Mouse (Mus musculus): Measurements from ENCODE around the gene Fcgr4.
"Not testable (repeated sequence)": the region's sequence is repeated elsewhere in the genome, so short reads cannot be mapped to it uniquely, and the experiment has no call there.

Fcgr4 gene

GRCm38 (mm10) chr1:171053305-171053704, 34.6 kb downstream of the Fcgr4 start:
- DNase-seq (ENCODE audit: low spot score in 2 of 2), result no peak

DNA sequence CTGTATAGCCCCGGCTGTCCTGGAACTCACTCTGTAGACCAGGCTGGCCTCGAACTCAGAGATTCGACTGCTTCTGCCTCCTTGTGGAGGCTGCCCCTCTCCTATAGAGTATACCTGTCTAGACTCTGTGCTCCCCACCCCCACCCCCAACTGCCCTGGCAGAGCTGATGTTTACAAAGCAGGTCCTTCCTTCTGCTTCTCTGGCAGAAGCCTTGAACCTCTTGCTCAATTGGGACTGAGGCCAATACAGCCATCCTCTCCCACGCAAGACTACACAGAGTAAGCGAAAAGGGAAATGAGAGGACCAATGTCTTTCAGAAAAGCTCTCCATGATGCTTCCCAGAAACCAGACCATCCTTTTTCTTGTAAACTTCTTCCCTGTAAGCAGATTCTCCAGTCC, 38.5 kb downstream of the Fcgr4 start:
- no peak for DNase-seq (ENCODE audit: low spot score in 2 of 2)

DNA sequence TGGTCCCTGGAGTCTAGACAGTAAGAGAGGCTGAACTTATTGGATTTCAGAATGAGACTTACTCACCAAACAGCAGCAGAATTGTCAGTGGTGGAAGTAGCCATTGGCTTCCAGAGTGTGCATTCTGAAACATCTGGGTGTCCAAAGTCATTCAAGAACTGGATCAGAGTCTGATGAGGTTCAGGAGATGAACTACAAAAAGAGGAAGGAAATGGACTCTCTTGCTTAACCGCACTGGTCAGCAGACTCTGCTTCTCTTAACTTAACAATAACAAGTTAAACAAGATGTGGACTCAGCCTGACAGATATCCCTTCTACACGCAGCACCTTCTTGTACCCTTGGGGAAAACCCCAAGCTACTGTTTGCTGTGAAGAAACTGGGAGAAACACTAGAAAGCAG, 40.5 kb downstream of the Fcgr4 start:
- DNase-seq (ENCODE audit: low spot score in 2 of 2), result peak; percentile 50 to 69

GRCm38 (mm10) chr1:171060392-171060791, 41.7 kb downstream of the Fcgr4 start:
- peak; percentile 29 to 49 for DNase-seq (ENCODE audit: low spot score in 2 of 2)

- DNase-seq (ENCODE audit: low spot score in 2 of 2), result peak; percentile 21 to 53
Observed at GRCm38 (mm10) chr1:171061566-171061965, 42.8 kb downstream of the Fcgr4 start.

- peak; percentile 26 to 34 for DNase-seq (ENCODE audit: low spot score in 2 of 2)
Observed at GRCm38 (mm10) chr1:171063569-171064490, 45.1 kb downstream of the Fcgr4 start.

DNA sequence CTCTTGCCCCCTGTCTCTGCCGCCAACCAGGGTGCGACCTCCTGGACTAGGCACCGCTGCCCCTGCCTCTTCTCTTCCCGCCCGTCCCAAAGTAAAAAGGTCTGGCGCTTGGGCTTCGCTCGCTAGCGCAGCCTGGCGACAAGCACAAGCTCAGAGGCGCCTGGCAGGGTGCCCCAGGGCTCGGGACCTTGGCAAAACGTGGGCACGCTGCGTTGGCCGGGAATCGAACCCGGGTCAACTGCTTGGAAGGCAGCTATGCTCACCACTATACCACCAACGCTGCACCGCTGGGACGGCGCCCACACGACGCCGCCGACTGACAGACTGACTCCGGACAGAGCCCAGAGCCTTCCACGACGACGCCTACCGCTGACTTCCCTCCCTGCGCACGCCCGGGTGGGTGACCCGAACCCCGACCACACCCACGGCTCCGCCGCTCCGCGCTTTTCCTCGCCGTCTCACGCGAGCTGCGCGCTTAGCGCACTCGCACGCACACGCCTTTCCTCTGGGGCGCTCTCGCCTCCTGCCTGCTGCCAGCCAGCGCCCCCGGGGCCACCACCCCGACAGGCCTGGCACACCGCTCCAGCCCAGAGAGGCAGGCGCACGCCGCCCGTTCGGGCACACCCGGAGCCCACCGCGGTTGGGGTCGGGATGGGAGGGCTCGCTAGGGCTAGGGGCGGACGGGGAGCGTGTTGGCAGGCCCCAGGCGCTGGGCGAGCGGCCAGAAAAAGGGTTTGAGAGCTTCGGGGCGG, 45.9 kb downstream of the Fcgr4 start, which contains the start of gene Fcgr3:
Gene Fcgr3 (minus strand): TSS at position 445 of the 752 bp plus-strand sequence.
- peak; percentile 71 to 76 for DNase-seq (ENCODE audit: low spot score in 2 of 2)

DNA sequence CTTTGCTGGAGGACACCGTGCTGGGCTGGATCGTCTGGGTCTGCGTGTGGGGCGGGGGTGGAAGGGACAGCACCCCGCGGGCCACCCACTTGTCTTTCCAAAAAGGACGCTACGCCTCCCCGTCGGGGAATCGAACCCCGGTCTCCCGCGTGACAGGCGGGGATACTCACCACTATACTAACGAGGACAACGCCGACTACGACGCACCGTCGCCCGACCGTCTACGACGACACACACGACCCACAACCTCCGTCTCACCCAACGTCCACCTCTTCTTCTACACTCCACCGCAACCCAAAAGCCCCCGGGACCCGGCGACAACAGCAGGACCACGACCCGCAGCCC, 46.5 kb downstream of the Fcgr4 start:
- peak; percentile 58 to 63 for DNase-seq (ENCODE audit: low spot score in 2 of 2)

GRCm38 (mm10) chr1:171065768-171066167, 47.0 kb downstream of the Fcgr4 start:
- DNase-seq (ENCODE audit: low spot score in 2 of 2), result peak; percentile 50 to 52

- not testable (repeated sequence) for DNase-seq (ENCODE audit: low spot score in 2 of 2)
Observed at GRCm38 (mm10) chr1:171066583-171066982, 47.9 kb downstream of the Fcgr4 start.

GRCm38 (mm10) chr1:171067928-171068327, 49.2 kb downstream of the Fcgr4 start:
- not testable (repeated sequence) for DNase-seq (ENCODE audit: low spot score in 2 of 2)

GRCm38 (mm10) chr1:171069508-171069907, 50.8 kb downstream of the Fcgr4 start:
- DNase-seq (ENCODE audit: low spot score in 2 of 2), result peak; percentile 34 to 35

DNA sequence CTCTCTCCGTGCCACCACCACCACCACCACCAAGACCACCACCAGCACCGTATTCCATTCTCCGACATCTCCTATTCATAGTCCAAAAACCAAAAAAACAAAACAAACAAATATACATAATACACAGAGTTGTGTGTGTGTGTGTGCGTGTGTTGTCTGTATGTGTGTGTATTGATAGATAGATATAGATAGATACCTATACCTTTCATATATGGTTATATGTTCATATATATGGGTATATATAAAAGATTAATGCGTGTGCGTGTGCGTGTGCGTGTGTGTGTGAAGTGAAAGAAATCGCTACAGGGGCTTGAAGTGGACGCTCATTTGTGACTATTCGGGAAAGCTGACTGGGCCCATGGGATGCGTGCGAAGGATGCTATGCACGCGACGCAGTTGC, 52.2 kb downstream of the Fcgr4 start:
- not testable (repeated sequence) for DNase-seq (ENCODE audit: low spot score in 2 of 2)

DNA sequence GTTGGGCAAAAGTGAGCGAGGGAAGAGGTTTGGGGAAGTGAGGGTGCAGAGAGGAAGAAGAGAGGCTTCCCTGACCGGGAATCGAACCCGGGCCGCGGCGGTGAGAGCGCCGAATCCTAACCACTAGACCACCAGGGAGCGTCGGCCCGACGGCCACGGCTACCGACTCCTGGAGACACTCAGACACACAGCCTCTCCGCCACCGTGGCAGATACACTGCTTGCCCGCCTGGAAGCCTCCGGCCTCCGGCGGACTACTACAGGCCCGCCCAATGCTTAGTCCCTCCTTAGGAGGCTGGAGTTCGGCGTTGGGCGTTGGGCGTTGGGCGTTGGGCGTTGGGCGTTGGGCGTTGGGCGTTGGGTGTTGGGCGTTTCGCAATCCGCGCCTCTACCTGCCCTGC, 53.0 kb downstream of the Fcgr4 start:
- not testable (repeated sequence) for DNase-seq (ENCODE audit: low spot score in 2 of 2)

GRCm38 (mm10) chr1:171072217-171072616, 53.5 kb downstream of the Fcgr4 start:
- not testable (repeated sequence) for DNase-seq (ENCODE audit: low spot score in 2 of 2)

DNA sequence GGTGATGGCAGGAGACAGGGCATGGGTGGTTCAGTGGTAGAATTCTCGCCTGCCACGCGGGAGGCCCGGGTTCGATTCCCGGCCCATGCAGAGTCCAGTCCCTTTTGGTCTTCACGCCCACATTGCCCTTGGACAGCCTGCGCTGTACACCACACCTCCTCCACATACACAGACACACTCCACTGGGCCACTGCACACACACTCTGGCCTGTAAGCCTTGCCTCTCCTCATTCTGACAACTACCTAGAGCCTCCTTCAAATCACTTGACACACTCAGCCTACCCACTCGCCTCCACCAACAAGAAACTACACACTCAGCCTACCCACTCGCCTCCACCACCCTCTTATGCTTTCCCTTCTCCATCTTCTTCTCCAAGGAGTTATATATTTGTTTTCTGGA, 55.6 kb downstream of the Fcgr4 start:
- not testable (repeated sequence) for DNase-seq (ENCODE audit: low spot score in 2 of 2)

GRCm38 (mm10) chr1:171076176-171076575, 57.5 kb downstream of the Fcgr4 start:
- DNase-seq (ENCODE audit: low spot score in 2 of 2), result not testable (repeated sequence)

DNA sequence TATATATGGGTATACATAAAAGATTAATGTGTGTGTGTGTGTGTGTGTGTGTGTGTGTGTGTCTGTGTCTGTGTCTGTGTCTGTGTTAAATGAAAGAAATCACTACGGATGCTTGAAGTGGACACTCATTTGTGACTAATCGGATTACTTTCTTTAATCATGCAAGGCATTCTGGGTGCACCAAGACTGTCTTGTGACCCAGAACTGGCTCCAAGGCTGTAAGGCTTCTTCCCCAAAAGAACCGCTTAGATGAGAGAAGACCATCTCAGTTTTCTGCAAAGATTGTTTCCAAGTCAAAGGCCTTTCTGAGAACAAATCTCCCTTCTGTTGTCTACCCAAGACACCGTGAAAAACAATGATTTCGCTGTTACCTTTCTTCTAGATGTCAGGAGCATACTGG, 58.5 kb downstream of the Fcgr4 start:
- DNase-seq (ENCODE audit: low spot score in 2 of 2), result not testable (repeated sequence)

DNA sequence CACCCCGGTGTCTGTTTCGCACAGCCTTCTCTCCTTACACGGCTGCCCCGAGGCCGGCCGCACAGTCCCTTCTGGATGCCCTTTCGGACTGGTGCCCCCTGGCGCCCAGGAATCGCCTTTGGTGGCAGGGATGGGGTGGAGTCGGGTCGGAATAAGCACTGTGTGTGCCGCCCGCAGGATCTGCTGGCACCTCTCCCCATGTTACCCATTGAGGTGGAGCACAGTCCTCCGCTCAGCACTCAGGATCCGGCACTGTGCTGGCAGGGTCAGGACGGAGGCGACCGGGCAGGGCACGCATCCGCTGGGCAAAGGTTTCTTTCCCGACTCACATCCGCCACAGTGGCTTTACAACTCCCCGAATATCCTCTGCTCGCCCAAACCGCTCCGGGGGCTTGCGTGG, 59.2 kb downstream of the Fcgr4 start:
- DNase-seq (ENCODE audit: low spot score in 2 of 2), result peak in 1 of 2 experiments; percentile 36

- not testable (repeated sequence) for DNase-seq (ENCODE audit: low spot score in 2 of 2)
Observed at GRCm38 (mm10) chr1:171078419-171078818, 59.7 kb downstream of the Fcgr4 start.

DNA sequence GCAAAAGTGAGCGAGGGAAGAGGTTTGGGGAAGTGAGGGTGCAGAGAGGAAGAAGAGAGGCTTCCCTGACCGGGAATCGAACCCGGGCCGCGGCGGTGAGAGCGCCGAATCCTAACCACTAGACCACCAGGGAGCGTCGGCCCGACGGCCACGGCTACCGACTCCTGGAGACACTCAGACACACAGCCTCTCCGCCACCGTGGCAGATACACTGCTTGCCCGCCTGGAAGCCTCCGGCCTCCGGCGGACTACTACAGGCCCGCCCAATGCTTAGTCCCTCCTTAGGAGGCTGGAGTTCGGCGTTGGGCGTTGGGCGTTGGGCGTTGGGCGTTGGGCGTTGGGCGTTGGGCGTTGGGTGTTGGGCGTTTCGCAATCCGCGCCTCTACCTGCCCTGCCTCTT, 60.6 kb downstream of the Fcgr4 start:
- not testable (repeated sequence) for DNase-seq (ENCODE audit: low spot score in 2 of 2)
